Mouse (Mus musculus): ENCODE data around the gene Esr2. TPM values are rescaled to one million over a fixed set of nuclear protein-coding genes. Genes with fewer than 3 reads are reported as not detected.
A peak's percentile ranks its signal among the peaks of the same experiment; 100 is the strongest.
"Not testable (repeated sequence)": the region's sequence is repeated elsewhere in the genome, so short reads cannot be mapped to it uniquely, and the experiment has no call there.

The Esr2 gene
- polyA plus RNA-seq, 1 experiment, result 0.17 TPM

DNA sequence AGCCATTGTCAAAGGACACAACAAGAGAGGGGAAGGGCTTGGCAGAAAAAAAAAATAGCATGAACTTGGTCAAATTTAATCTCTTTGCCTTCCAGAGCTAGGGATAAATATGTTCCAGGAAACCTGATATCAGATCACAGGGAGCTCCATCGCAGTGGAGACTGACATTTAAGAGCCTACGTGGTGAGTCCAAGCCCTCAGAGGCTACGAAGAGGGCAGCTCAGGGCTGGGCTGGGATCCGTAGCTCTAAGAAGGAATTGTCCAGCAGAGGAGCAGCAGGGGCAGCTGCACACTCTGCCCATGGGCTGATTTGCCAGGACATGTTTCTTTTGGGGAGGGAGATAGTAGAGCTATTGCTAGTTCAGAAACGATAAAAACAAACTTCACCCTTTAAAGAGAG, 11.4 kb downstream of the Esr2 start:
- WGBS, result 41% methylated on average over 5 of the region's 5 CpGs
- DNase-seq, result no peak
- no peak overlapping the region for H3K4me3 ChIP-seq (ENCODE audit: insufficient read depth, low read depth, low read length)
- H3K4me1 ChIP-seq (ENCODE audit: control insufficient read depth, insufficient read depth, low read length), result no peaks in the 10 kb centered on the region
- no peaks in the 10 kb centered on the region for H3K27me3 ChIP-seq (replicated peaks; ENCODE audit: control insufficient read depth, insufficient read depth, low read length)
- no peaks in the 10 kb centered on the region for H3K36me3 ChIP-seq (ENCODE audit: control insufficient read depth, insufficient read depth, low read length)
- no peak overlapping the region for H3K27ac ChIP-seq (ENCODE audit: insufficient read depth, low read depth, low read length)
- TF ChIP-seq CTCF (conservative IDR thresholded peaks at IDR 0.05; ENCODE audit: insufficient read depth, insufficient read length, low read depth, low read length) (no peak), POLR2A (IDR thresholded peaks at IDR 0.05; ENCODE audit: low read depth, low read length) (no peak)

DNA sequence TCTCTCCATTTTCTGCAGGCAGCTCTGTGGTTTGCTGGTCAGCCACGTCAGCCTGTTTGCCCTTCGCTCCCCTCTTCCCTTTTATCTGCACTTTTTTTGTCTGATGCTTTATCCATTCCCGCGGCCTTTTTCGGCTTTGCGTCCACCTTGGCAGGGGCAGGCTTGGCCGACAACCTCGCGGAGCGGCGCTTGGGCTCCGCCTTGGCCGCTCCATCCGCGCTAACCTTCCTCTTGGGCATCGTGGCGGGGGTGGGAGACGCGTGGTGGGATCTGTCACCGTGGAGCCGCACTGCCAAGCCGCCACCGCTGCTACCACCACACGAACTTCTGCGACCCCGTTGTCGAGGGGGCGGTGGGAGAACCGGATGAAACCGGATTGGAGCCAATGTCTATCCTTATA, 24.7 kb downstream of the Esr2 start:
- H3K27ac ChIP-seq (ENCODE audit: insufficient read depth, low read depth, low read length); H3K4me1 ChIP-seq (ENCODE audit: control insufficient read depth, insufficient read depth, low read length); H3K4me3 ChIP-seq (ENCODE audit: insufficient read depth, low read depth, low read length); DNase-seq; H3K36me3 ChIP-seq (ENCODE audit: control insufficient read depth, insufficient read depth, low read length); H3K27me3 ChIP-seq (replicated peaks; ENCODE audit: control insufficient read depth, insufficient read depth, low read length): not testable (repeated sequence)
- WGBS, result 27% methylated on average over 30 of the region's 30 CpGs

DNA sequence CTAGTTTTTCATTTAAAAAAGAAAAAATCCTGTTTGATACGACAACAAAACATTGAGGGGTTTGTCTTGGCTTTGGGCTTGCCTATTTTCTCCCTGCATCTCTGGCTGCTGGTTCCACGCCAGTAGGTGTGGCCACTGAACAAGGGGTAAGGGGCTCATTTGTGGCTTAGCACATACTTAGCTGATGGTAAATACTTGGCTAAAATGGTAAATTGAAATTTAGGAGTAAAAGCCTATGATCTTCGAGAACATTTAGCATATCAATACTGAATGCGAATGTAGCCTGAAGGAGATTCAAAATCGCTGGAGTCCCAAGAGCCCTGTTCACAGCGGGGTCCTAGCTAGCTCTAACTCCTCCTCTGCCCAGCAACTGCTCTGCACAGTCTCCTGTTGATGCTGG, 40.4 kb downstream of the Esr2 start:
- Histone ChIP-seq H3K36me3 (ENCODE audit: control insufficient read depth, insufficient read depth, low read length) (no peaks in the 10 kb centered on the region), H3K27me3 (replicated peaks; ENCODE audit: control insufficient read depth, insufficient read depth, low read length) (no peaks in the 10 kb centered on the region), H3K4me1 (ENCODE audit: control insufficient read depth, insufficient read depth, low read length) (no peaks in the 10 kb centered on the region), H3K4me3 (ENCODE audit: insufficient read depth, low read depth, low read length) (no peak overlapping the region), H3K27ac (ENCODE audit: insufficient read depth, low read depth, low read length) (no peak overlapping the region)
- no peak for TF ChIP-seq POLR2A (IDR thresholded peaks at IDR 0.05; ENCODE audit: low read depth, low read length)
- no peak for TF ChIP-seq CTCF (conservative IDR thresholded peaks at IDR 0.05; ENCODE audit: insufficient read depth, insufficient read length, low read depth, low read length)
- 54% methylated on average over 6 of the region's 6 CpGs for WGBS
- DNase-seq, result no peak

DNA sequence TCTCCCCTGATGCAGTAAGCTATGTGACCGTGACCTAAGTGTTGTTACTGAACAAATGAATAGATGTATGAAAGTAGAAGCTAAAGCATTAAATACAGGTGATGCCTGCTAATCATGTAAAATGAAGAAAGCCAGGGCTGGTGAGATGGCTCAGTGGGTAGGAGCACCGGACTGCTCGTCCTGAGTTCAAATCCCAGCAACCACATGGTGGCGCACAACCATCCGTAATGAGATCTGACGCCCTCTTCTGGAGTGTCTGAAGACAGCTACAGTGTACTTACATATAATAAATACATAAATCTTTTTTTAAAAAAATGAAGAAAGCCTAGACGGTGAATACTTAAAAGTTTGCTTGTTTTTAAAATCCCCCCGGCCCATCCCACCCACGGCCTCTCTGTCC, 44.0 kb downstream of the Esr2 start:
- H3K36me3 ChIP-seq (ENCODE audit: control insufficient read depth, insufficient read depth, low read length); H3K4me3 ChIP-seq (ENCODE audit: insufficient read depth, low read depth, low read length); H3K4me1 ChIP-seq (ENCODE audit: control insufficient read depth, insufficient read depth, low read length); H3K27me3 ChIP-seq (replicated peaks; ENCODE audit: control insufficient read depth, insufficient read depth, low read length); H3K27ac ChIP-seq (ENCODE audit: insufficient read depth, low read depth, low read length); DNase-seq: not testable (repeated sequence)
- 87% methylated on average over 9 of the region's 9 CpGs for WGBS
- 0 out of 2 replicates have a peak, but pooled peaks have one; percentile 1 for TF ChIP-seq CTCF (conservative IDR thresholded peaks at IDR 0.05; ENCODE audit: insufficient read depth, insufficient read length, low read depth, low read length)

DNA sequence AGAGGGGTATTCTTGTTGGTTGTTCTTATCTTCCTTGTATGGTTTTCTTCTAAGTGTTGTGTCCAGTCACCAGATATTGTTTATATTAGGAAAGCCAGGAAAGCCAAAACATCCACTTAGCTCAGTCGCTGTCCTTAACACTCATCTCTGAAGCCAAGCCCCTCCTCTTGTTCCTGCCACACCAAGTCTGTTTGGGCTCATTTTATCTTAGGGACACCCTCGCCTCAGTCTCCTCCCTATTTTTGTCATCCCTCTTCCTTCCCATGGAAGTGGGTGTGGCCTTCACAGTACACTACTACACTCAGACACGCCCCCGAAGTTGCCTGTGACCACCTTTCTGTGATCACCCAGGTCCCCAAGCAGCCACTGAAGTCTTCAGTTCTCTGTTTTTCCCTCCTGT, 44.5 kb downstream of the Esr2 start:
- WGBS, result 75% methylated on average over 4 of the region's 4 CpGs
- H3K27ac ChIP-seq (ENCODE audit: insufficient read depth, low read depth, low read length), result no peak overlapping the region
- H3K4me1 ChIP-seq (ENCODE audit: control insufficient read depth, insufficient read depth, low read length), result no peaks in the 10 kb centered on the region
- no peaks in the 10 kb centered on the region for H3K27me3 ChIP-seq (replicated peaks; ENCODE audit: control insufficient read depth, insufficient read depth, low read length)
- H3K36me3 ChIP-seq (ENCODE audit: control insufficient read depth, insufficient read depth, low read length), result no peaks in the 10 kb centered on the region
- DNase-seq, result no peak
- no peak overlapping the region for H3K4me3 ChIP-seq (ENCODE audit: insufficient read depth, low read depth, low read length)
- no peak for TF ChIP-seq CTCF (conservative IDR thresholded peaks at IDR 0.05; ENCODE audit: insufficient read depth, insufficient read length, low read depth, low read length)
- no peak for TF ChIP-seq POLR2A (IDR thresholded peaks at IDR 0.05; ENCODE audit: low read depth, low read length)

DNA sequence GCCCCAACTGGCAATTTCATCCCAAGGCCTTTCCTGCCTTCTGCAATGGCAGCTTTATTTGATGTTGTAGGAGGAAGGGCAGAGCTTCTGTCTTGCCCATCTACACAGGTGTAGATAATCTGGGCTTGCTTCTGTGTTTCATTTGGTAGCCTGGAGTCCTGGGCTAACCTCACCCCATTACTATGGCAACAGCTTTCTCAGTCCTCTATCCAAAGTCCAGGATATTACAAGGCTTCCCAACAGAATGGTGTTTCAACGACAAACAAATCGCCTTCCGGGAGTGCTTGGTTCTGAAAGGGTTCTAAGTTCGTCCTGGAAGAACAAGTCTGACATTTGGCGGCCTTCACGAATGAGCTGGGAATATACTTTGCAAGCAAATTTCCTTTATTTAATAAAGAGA, 46.2 kb downstream of the Esr2 start:
- Histone ChIP-seq H3K36me3 (ENCODE audit: control insufficient read depth, insufficient read depth, low read length) (no peaks in the 10 kb centered on the region), H3K4me1 (ENCODE audit: control insufficient read depth, insufficient read depth, low read length) (no peaks in the 10 kb centered on the region), H3K27ac (ENCODE audit: insufficient read depth, low read depth, low read length) (no peak overlapping the region), H3K4me3 (ENCODE audit: insufficient read depth, low read depth, low read length) (no peak overlapping the region), H3K27me3 (replicated peaks; ENCODE audit: control insufficient read depth, insufficient read depth, low read length) (no peaks in the 10 kb centered on the region)
- WGBS, result 72% methylated on average over 6 of the region's 6 CpGs
- peak; percentile 31 for DNase-seq
- TF ChIP-seq POLR2A (IDR thresholded peaks at IDR 0.05; ENCODE audit: low read depth, low read length), result no peak
- TF ChIP-seq CTCF (conservative IDR thresholded peaks at IDR 0.05; ENCODE audit: insufficient read depth, insufficient read length, low read depth, low read length), result no peak

DNA sequence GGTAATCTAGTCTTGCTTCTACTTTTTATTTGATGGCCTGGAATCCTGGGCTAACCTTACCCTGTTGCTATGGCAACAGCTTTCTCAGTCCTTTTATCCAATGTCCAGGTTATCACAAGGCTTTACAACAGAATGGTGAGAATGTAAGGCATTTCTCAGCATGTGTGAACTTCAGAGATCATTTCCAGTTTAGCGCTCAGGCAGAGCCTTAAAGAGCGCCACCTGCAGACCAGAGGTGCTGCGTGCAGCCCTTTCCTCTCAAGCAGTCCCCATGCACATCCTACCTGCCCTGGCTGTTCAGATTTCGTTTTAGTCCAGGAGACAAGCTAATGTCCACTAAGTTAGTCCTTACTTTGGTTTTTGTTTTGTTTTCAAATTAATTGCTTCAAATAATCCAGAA, 46.8 kb downstream of the Esr2 start:
- H3K4me1 ChIP-seq (ENCODE audit: control insufficient read depth, insufficient read depth, low read length), result no peaks in the 10 kb centered on the region
- TF ChIP-seq CTCF (conservative IDR thresholded peaks at IDR 0.05; ENCODE audit: insufficient read depth, insufficient read length, low read depth, low read length), result peak; percentile 63
- no peak for TF ChIP-seq POLR2A (IDR thresholded peaks at IDR 0.05; ENCODE audit: low read depth, low read length)
- no peak overlapping the region for H3K4me3 ChIP-seq (ENCODE audit: insufficient read depth, low read depth, low read length)
- no peak overlapping the region for H3K27ac ChIP-seq (ENCODE audit: insufficient read depth, low read depth, low read length)
- H3K27me3 ChIP-seq (replicated peaks; ENCODE audit: control insufficient read depth, insufficient read depth, low read length), result no peaks in the 10 kb centered on the region
- H3K36me3 ChIP-seq (ENCODE audit: control insufficient read depth, insufficient read depth, low read length), result no peaks in the 10 kb centered on the region
- DNase-seq, result peak; percentile 28
- WGBS, result 42% methylated on average over 4 of the region's 4 CpGs

DNA sequence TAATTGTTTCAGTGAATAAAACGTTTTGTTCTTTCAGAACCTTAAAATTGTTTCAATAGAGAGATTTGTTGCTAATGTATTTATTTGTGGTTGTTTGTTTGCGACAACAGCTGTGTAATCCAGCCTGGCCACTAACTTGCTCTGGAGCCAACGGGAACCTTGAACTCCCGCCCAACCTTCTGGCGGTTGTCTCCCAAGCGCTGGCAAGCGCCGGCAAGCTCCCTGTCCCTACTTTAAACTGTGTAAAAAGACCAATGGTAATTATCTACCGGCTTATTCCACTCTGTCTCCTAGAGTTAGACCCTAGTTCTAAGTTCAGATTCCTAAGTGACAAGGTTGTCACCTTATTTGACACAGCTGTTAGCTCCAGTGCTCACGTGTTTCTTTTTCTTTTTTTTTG, 48.2 kb downstream of the Esr2 start:
- DNase-seq, result peak; percentile 72
- H3K27me3 ChIP-seq (replicated peaks; ENCODE audit: control insufficient read depth, insufficient read depth, low read length), result no peaks in the 10 kb centered on the region
- no peak overlapping the region for H3K4me3 ChIP-seq (ENCODE audit: insufficient read depth, low read depth, low read length)
- TF ChIP-seq POLR2A (IDR thresholded peaks at IDR 0.05; ENCODE audit: low read depth, low read length) (no peak), CTCF (conservative IDR thresholded peaks at IDR 0.05; ENCODE audit: insufficient read depth, insufficient read length, low read depth, low read length) (no peak)
- H3K4me1 ChIP-seq (ENCODE audit: control insufficient read depth, insufficient read depth, low read length), result no peaks in the 10 kb centered on the region
- H3K36me3 ChIP-seq (ENCODE audit: control insufficient read depth, insufficient read depth, low read length), result no peaks in the 10 kb centered on the region
- WGBS, result 71% methylated on average over 10 of the region's 10 CpGs
- no peak overlapping the region for H3K27ac ChIP-seq (ENCODE audit: insufficient read depth, low read depth, low read length)

Data from kidney, adult 2 months (tissue).